Mouse (Mus musculus) liver, adult (tissue): ENCODE measurements around the gene Clec1b.

Source experiments
- GATA4 ChIP-seq: IDR thresholded peaks from 2 replicates; pipeline ENCODE4 v1.6.1; 2014; ENCODE audit warnings: mild to moderate bottlenecking, low read length; ENCODE audit not compliant: insufficient replicate concordance

Clec1b gene

DNA sequence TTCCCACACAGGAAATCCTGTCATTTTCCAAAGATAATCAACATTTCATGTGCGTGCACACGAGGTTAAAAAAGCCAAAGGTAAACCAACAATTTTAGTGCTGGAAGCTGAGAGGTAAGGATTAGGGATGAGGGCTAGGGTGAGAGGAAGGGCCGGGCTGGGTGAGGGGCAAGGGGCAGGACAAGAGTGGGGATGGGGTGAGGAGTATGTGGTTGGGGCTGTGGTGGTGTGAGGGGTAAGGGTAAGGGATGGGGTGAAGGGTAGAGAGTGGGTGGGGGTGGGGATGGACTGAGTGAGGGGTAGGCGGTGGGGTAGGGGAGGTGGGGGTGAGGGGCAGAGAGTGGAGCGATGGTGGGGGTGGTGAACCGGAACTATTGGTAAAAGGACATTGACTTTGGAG lies 3.4 kb upstream of the Clec1b start:
- TF ChIP-seq GATA4 = no peak

GRCm38 (mm10) chr6:129399945-129400344 lies 2.8 kb downstream of the Clec1b start:
- no peak for TF ChIP-seq GATA4

GRCm38 (mm10) chr6:129402404-129402803 lies 5.3 kb downstream of the Clec1b start:
- no peak for TF ChIP-seq GATA4

GRCm38 (mm10) chr6:129403391-129403790 lies 6.3 kb downstream of the Clec1b start:
- no peak for TF ChIP-seq GATA4

GRCm38 (mm10) chr6:129405999-129406398 lies 8.9 kb downstream of the Clec1b start:
- TF ChIP-seq GATA4 = no peak

DNA sequence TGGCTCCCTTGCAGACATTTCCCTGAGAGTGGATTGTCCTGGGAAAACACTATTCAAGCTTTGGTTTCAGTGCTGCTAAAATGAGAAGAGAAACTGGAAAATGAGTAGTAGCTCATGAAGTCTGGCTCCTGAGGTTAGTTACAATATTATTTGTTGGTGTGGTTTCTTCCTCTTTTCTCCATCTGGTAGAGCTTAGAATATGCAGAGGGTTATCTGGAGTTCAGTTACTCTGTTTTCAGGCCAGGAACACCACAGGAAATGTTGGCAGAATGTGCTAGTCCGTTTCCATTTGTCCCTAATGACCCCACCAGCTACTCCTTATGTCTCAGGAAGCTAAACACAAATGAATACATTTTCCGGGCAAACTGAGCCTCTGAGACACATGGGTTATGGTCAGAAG lies 10.2 kb downstream of the Clec1b start:
- TF ChIP-seq GATA4 = peak; percentile 73; the same call in 1 of the 2 replicates

DNA sequence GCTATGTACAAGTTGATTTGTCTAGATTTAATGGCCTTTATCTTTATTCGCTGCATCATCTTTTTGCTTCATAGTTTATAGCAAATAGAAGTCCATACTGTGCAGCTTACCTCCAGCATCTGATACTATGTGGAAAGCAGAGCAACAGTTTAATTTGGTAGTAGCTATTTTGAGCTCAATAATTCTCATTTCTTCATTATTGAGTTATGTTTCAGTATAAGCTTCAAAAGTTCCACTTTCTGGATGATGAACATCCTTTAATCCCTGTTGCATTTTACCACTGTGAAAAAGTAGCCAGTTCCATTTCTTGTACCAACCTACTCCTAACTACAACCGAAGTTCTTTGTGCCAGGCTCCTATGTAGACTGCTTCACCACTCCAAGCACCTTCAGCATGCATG lies 11.5 kb downstream of the Clec1b start, which contains the start of gene Clec9a:
Clec9a (plus strand) TSS at position 301 of the 400 bp plus-strand sequence.
- TF ChIP-seq GATA4 = no peak

GRCm38 (mm10) chr6:129414177-129414576 lies 17.1 kb downstream of the Clec1b start:
- no peak for TF ChIP-seq GATA4

DNA sequence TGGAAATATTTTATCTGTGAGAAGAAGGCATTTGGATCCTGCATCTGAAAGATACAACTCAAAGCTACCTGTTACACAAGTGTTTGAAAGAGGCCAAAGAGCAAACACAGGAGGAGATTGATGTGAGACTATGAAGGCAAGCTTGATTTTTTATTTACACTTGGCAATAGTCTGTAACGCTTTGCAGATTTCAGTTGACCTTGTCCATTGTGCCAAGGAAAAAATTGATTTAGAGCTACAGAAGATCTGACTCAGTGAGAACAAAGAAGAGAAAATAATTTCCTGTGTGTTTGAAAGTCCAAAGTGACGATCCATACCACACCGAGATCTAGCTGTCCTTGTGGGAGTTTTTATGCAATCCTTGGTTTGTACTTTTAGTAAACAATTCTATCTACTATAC lies 25.2 kb downstream of the Clec1b start:
- TF ChIP-seq GATA4 = no peak

DNA sequence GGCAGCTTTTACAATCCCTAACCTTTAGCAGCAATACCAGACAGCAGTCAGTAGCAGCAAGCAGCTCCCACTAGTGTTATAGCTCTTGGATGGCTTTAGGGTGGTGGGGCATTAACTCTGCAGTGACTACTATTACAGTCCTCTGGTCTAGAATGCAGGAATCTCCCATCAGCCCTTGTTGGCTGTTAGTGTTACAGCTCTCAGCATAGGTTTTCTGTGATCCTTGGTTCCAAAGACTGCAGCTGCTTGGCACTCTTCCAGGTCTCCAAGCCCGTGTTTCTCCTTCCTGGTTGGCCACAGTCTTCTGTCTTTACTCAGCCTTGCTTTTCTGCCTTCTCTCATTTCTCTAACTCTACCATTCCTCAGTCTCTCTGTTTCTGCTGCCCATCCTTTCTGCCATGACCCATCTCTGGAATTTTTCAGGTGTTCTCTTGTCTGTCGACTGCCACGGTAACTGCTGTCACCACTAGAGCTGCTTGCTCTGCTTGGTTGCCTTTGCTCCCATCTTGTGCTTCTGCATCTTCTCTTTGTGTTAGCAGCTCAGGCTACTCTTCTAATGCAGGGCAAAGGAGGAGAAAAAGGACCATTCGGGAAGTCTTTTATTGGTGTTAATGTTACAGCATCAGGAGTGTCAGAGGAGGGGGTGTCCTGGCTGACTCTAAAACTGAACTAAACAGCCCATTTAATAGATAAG lies 26.1 kb downstream of the Clec1b start:
- no peak for TF ChIP-seq GATA4

DNA sequence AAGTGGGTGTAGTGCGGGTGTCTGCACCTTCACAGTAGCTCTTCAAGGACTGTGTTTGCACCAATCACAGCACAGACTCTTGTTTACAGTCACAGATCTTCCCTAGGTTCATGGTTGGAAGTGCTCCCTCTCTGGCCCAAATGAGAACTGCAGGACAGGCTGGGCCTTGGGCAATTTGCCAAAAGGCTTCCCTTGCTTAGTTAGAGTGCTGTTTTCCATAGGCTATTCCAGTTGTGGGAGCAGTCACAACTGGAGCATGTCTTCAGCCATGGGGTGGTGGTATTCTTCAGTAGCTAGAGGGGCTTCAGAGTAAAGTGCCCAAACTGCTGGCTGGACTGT lies 26.6 kb downstream of the Clec1b start:
- no peak for TF ChIP-seq GATA4

DNA sequence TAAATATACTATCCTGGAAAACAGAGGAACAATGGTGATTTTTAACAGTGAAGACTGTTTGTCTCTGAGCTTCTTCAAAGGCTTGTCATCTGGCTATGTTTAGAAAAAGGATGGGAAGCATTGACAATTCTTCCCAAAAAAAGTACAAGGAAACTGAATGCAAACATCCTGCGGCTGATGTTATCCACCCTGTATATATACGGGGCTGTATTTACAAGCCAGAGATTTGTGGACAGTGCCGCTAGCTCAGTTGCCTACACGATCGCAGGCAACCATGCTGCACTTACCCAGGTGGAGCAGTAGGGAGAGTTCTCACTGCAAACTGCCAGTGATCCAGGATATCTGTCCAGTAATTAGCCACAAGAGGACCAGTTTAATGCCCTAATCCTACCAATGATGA lies 28.1 kb downstream of the Clec1b start:
- TF ChIP-seq GATA4 = no peak

DNA sequence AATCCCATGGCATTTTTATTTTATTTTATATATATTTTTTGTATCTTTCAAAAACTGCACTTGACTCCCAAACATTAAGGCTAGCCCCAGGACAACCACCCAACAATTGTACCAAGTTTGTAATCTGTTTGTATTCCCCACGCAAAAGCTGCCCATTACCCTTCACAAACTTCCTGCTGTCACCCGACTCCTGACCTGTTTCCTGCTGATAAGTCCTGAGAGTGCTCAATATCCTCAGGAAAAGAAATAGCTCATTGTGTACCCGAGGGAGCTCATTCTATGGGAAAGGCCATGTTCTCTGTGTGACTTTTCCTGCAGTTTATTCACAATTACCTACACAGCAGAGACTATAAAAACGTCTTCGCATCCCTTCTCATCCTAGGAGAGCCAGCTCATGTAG lies 28.7 kb downstream of the Clec1b start:
- TF ChIP-seq GATA4 = peak; percentile 86; the same call in 1 of the 2 replicates

DNA sequence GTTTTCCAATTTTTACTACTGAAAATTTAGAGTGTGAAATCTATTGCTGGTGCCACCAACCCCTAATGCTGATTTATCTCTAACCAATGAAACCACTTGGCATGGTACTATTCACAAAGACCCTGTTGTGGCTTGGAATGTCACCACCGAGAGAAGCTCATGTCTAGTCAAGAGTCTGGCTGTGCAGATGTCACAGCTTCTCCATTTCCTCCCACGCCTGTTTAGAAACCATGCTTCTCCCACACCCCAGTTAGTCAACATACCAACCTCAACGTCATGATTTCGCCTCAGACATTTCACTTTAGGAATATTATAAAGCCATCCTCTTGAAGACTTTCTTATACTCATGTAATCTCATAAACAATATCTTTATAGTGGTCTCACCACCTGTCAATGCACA lies 30.2 kb downstream of the Clec1b start:
- no peak for TF ChIP-seq GATA4

GRCm38 (mm10) chr6:129434239-129434638 lies 37.1 kb downstream of the Clec1b start:
- TF ChIP-seq GATA4 = no peak

GRCm38 (mm10) chr6:129436025-129436424 lies 38.9 kb downstream of the Clec1b start:
- no peak for TF ChIP-seq GATA4

- TF ChIP-seq GATA4 = no peak
Measured at GRCm38 (mm10) chr6:129438033-129438432, 40.9 kb downstream of the Clec1b start.
